Mouse (Mus musculus) embryonic facial prominence, embryonic 10.5 days (tissue): ENCODE measurements around the gene Qrfp. TPM values are rescaled to one million over a fixed set of nuclear protein-coding genes. Genes with fewer than 3 reads are reported as not detected.
A peak's percentile ranks its signal among the peaks of the same experiment; 100 is the strongest.

Source experiments
- DNase-seq: peaks from one replicate; pipeline ENCODE4 v3.0.0-alpha.2; 2017; ENCODE audit warnings: low spot score
- H3K27ac ChIP-seq: fragments of 300-500 bp; sonication (generic); replicated peaks from 2 replicates; pipeline ENCODE4 v1.5.1; 2016; ENCODE audit warnings: mild to moderate bottlenecking
- H3K27me3 ChIP-seq: fragments of 300-500 bp; sonication (generic); replicated peaks from 2 replicates; pipeline ENCODE4 v1.6.1; 2016; ENCODE audit warnings: low read depth, mild to moderate bottlenecking; ENCODE audit not compliant: poor library complexity, severe bottlenecking
- H3K36me3 ChIP-seq: fragments of 300-500 bp; sonication (generic); replicated peaks from 2 replicates; pipeline ENCODE4 v1.6.1; 2016; ENCODE audit warnings: mild to moderate bottlenecking, moderate library complexity
- H3K4me1 ChIP-seq: fragments of 300-500 bp; sonication (generic); 2 replicates; pipeline ENCODE4 v1.6.1; 2016
- H3K4me3 ChIP-seq: fragments of 300-500 bp; sonication (generic); 2 replicates; pipeline ENCODE4 v1.5.1; 2016; ENCODE audit warnings: mild to moderate bottlenecking, moderate library complexity
- H3K9me3 ChIP-seq: fragments of 300-500 bp; sonication (generic); 2 replicates; pipeline ENCODE4 v1.6.1; 2016; ENCODE audit warnings: mild to moderate bottlenecking
- WGBS: fragments of 180-500 bp; shearing (Covaris S2); methylation state at CpG from one replicate; pipeline ENCODE4 v1.1.7; 2016; 5-methylcytosine and 5-hydroxymethylcytosine counted together
- polyA plus RNA-seq: library from polyadenylated mRNA; unstranded; fragments of >200 nt; fragmentation: Nextera tagmentation; extraction: Ambion mirVana; gene quantifications from 2 replicates; pipeline ENCODE4 v1.2.1, GENCODE M21; 2016

Qrfp gene
- polyA plus RNA-seq: 0.19 and 0.20 TPM in 2 replicates

GRCm38 (mm10) chr2:31810444-31810843 is at the start of gene Qrfp:
TSS of gene Qrfp (minus strand) at chr2:31810580.
- Histone ChIP-seq H3K27me3 (peaks cover 17% of the 10 kb centered on the region), H3K4me1 (peaks cover 64% of the 10 kb centered on the region), H3K27ac (peak within 1 kb of the TSS; percentile 61), H3K36me3 (peaks cover 6% of the 10 kb centered on the region; the same call in 1 of the 2 replicates), H3K9me3 (no peaks in the 10 kb centered on the region), H3K4me3 (no peak within 1 kb of the TSS; the same call in 1 of the 2 replicates)
- 34% methylated on average over 12 of the region's 12 CpGs for WGBS
- peak; percentile 31 for DNase-seq

- no peaks in the 10 kb centered on the region for H3K36me3 ChIP-seq
- peaks cover 50% of the 10 kb centered on the region for H3K27me3 ChIP-seq
- no peaks in the 10 kb centered on the region for H3K9me3 ChIP-seq
- peaks cover 61% of the 10 kb centered on the region for H3K4me1 ChIP-seq
- 13% methylated on average over 12 of the region's 12 CpGs for WGBS
- DNase-seq: no peak
- H3K27ac ChIP-seq: 0 out of 2 replicates have a peak overlapping the region, but pooled peaks have one; percentile 20
- H3K4me3 ChIP-seq: no peak overlapping the region
These were observed 48.1 kb upstream of the Qrfp start for GRCm38 (mm10) chr2:31858500-31858899.

GRCm38 (mm10) chr2:31857180-31857579 is 46.8 kb upstream of the Qrfp start:
- no peak overlapping the region for H3K4me3 ChIP-seq
- DNase-seq: no peak
- peaks cover 52% of the 10 kb centered on the region for H3K4me1 ChIP-seq
- no peak overlapping the region for H3K27ac ChIP-seq
- H3K36me3 ChIP-seq: no peaks in the 10 kb centered on the region
- 81% methylated on average over 6 of the region's 6 CpGs for WGBS
- no peaks in the 10 kb centered on the region for H3K9me3 ChIP-seq
- H3K27me3 ChIP-seq: peaks cover 52% of the 10 kb centered on the region

- Histone ChIP-seq H3K4me1 (peaks cover 61% of the 10 kb centered on the region), H3K27ac (no peak overlapping the region), H3K36me3 (no peaks in the 10 kb centered on the region), H3K4me3 (no peak overlapping the region), H3K9me3 (no peaks in the 10 kb centered on the region), H3K27me3 (peaks cover 52% of the 10 kb centered on the region)
- WGBS: 75% methylated on average over 8 of the region's 8 CpGs
- DNase-seq: no peak
These were observed 45.6 kb upstream of the Qrfp start for GRCm38 (mm10) chr2:31855991-31856390.

- no peak for DNase-seq
- Histone ChIP-seq H3K27ac (no peak overlapping the region), H3K9me3 (no peaks in the 10 kb centered on the region), H3K4me3 (no peak overlapping the region), H3K4me1 (peaks cover 65% of the 10 kb centered on the region), H3K27me3 (peaks cover 46% of the 10 kb centered on the region), H3K36me3 (no peaks in the 10 kb centered on the region)
- 35% methylated on average over 12 of the region's 12 CpGs for WGBS
These were observed 39.8 kb upstream of the Qrfp start for GRCm38 (mm10) chr2:31850141-31850540.

GRCm38 (mm10) chr2:31847908-31848307 is 37.5 kb upstream of the Qrfp start:
- H3K27me3 ChIP-seq: peaks cover 64% of the 10 kb centered on the region
- H3K27ac ChIP-seq: no peak overlapping the region
- 24% methylated on average over 6 of the region's 6 CpGs for WGBS
- DNase-seq: peak; percentile 58
- peaks cover 64% of the 10 kb centered on the region for H3K4me1 ChIP-seq
- H3K36me3 ChIP-seq: no peaks in the 10 kb centered on the region
- no peak overlapping the region for H3K4me3 ChIP-seq
- no peaks in the 10 kb centered on the region for H3K9me3 ChIP-seq

GRCm38 (mm10) chr2:31846692-31847660 is 36.6 kb upstream of the Qrfp start:
- H3K27me3 ChIP-seq: peaks cover 74% of the 10 kb centered on the region
- peak overlapping the region; percentile 62 for H3K4me3 ChIP-seq
- peak overlapping the region; percentile 48 for H3K27ac ChIP-seq
- DNase-seq: peak; percentile 48
- peaks cover 60% of the 10 kb centered on the region for H3K4me1 ChIP-seq
- WGBS: 3% methylated on average over 35 of the region's 35 CpGs
- no peaks in the 10 kb centered on the region for H3K9me3 ChIP-seq
- no peaks in the 10 kb centered on the region for H3K36me3 ChIP-seq

- peak; percentile 58 for DNase-seq
- WGBS: under 1% methylated on average over 88 of the region's 88 CpGs
- Histone ChIP-seq H3K9me3 (no peaks in the 10 kb centered on the region), H3K4me1 (peaks cover 51% of the 10 kb centered on the region), H3K4me3 (peak within 1 kb of the TSS; percentile 62), H3K36me3 (no peaks in the 10 kb centered on the region), H3K27me3 (peaks cover 78% of the 10 kb centered on the region), H3K27ac (peak within 1 kb of the TSS; percentile 48)
These were observed 35.7 kb upstream of the Qrfp start, which contains the start of gene Fibcd1 for GRCm38 (mm10) chr2:31845896-31846691. TSS of gene Fibcd1 (minus strand) at chr2:31846005.

GRCm38 (mm10) chr2:31845512-31845895 is 35.1 kb upstream of the Qrfp start:
- 4% methylated on average over 26 of the region's 26 CpGs for WGBS
- H3K9me3 ChIP-seq: no peaks in the 10 kb centered on the region
- H3K27me3 ChIP-seq: peaks cover 83% of the 10 kb centered on the region
- peak overlapping the region; percentile 48 for H3K27ac ChIP-seq
- no peaks in the 10 kb centered on the region for H3K36me3 ChIP-seq
- DNase-seq: peak; percentile 37
- H3K4me3 ChIP-seq: peak overlapping the region; percentile 62
- H3K4me1 ChIP-seq: peaks cover 46% of the 10 kb centered on the region

GRCm38 (mm10) chr2:31844729-31845136 is 34.4 kb upstream of the Qrfp start:
- DNase-seq: no peak
- WGBS: 3% methylated on average over 10 of the region's 10 CpGs
- peaks cover 40% of the 10 kb centered on the region for H3K4me1 ChIP-seq
- H3K4me3 ChIP-seq: peak overlapping the region; percentile 62; the same call in 1 of the 2 replicates
- H3K27ac ChIP-seq: no peak overlapping the region
- H3K36me3 ChIP-seq: no peaks in the 10 kb centered on the region
- peaks cover 91% of the 10 kb centered on the region for H3K27me3 ChIP-seq
- H3K9me3 ChIP-seq: no peaks in the 10 kb centered on the region

- H3K27me3 ChIP-seq: peaks cover 74% of the 10 kb centered on the region
These were observed 28.5 kb upstream of the Qrfp start for GRCm38 (mm10) chr2:31838868-31839267.

GRCm38 (mm10) chr2:31836985-31837384 is 26.6 kb upstream of the Qrfp start:
- Histone ChIP-seq H3K4me3 (no peak overlapping the region), H3K4me1 (peaks cover 32% of the 10 kb centered on the region), H3K27ac (peak overlapping the region; percentile 36; the same call in 1 of the 2 replicates), H3K36me3 (no peaks in the 10 kb centered on the region), H3K27me3 (peaks cover 61% of the 10 kb centered on the region), H3K9me3 (no peaks in the 10 kb centered on the region)
- no peak for DNase-seq
- WGBS: 39% methylated on average over 6 of the region's 6 CpGs

More at GRCm38 (mm10) chr2:31838868-31839267, 28.5 kb upstream of the Qrfp start:
- DNase-seq: no peak
- Histone ChIP-seq H3K27ac (peak overlapping the region; percentile 12; the same call in 1 of the 2 replicates), H3K4me1 (peaks cover 32% of the 10 kb centered on the region), H3K9me3 (no peaks in the 10 kb centered on the region), H3K36me3 (no peaks in the 10 kb centered on the region), H3K4me3 (no peak overlapping the region)
- WGBS: 40% methylated on average over 1 of the region's 1 CpGs
